Mouse (Mus musculus) inflammation-experienced regulatory T-cells, adult 16 weeks (primary cell): Measurements from ENCODE around the gene Scly. TPM values are rescaled to one million over a fixed set of nuclear protein-coding genes. Genes with fewer than 3 reads are reported as not detected.

Experiments used
- polyA plus RNA-seq: library from polyadenylated mRNA; unstranded; fragments of 100-300 nt; shearing (Covaris generic); gene quantifications from one replicate; pipeline ENCODE4 v1.2.1, GENCODE M21; 2017

Scly gene
- polyA plus RNA-seq = 59.4 TPM

GRCm38 (mm10) chr1:91297799-91298744 is at the start of gene Scly:
Gene Scly (plus strand): TSS chr1:91298338.

GRCm38 (mm10) chr1:91249564-91250414 is 48.3 kb upstream of the Scly start, which contains the start of gene Ube2f:
Gene Ube2f (plus strand): TSS chr1:91250304.

GRCm38 (mm10) chr1:91321760-91322438 is 23.8 kb downstream of the Scly start, which contains the start of gene Espnl:
Gene Espnl (plus strand): TSS chr1:91322075.

GRCm38 (mm10) chr1:91350841-91351240 is 52.7 kb downstream of the Scly start, which contains the start of gene Klhl30:
Gene Klhl30 (plus strand): TSS chr1:91351016.

DNA sequence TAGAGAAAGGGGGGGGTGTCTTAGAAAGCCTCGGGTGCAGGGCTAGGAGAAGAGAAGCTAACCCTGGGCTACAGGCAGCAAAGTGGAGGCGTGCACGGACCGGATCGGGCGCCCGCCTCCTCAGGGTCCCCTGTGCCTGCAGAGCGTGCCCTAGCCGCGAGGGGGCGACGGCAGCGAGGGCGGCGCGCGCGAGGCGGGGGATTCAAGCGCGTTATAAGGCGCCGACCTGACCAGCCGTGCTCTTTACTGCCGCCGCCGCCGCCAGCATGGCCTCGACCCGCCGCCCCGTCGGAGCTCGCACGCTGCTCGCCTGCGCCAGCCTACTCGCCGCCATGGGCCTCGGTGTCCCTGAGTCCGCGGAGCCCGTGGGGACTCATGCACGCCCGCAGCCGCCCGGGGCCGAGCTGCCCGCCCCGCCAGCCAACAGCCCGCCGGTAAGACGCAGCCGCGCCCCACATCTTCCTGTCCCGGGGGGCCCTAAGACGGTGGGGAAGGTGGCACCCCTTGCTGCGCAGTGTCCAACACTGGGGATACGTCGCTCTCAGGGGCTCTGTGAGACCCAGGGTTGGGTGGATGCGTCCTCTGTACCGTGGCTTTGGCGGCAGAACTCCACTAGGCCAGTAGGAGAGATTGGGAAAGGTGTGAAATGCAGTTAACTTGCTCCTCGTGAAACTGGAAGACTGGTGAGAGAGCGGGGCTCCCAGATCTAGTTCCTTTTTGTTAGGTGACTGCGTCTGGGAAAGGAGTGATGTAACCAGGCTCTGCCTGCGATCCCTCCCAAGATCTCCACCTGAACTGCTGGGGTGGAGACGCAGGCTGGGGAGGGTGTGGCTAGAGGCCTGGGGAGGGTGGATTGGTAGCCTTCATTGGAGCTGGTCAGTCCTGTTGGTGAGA is 68.3 kb downstream of the Scly start, which contains the start of gene Erfe:
Erfe (plus strand) TSS at position 216 of the 894 bp plus-strand sequence.

Other genes with a start within 250 kb of the Scly start
- 1.5 TPM for gene Rbm44, start 153.2 kb upstream of the Scly start, polyA plus RNA-seq
- 32.7 TPM for gene Ramp1, start 118.5 kb upstream of the Scly start, polyA plus RNA-seq
- 106 TPM for gene Ube2f, start 48.0 kb upstream of the Scly start, polyA plus RNA-seq
- gene Espnl, start 23.7 kb downstream of the Scly start, polyA plus RNA-seq = not detected
- not detected for gene Klhl30, start 52.7 kb downstream of the Scly start, polyA plus RNA-seq
- gene Erfe, start 68.1 kb downstream of the Scly start, polyA plus RNA-seq = not detected
- gene Ilkap, start 100.5 kb downstream of the Scly start, polyA plus RNA-seq = 51.6 TPM
- gene Hes6, start 115.7 kb downstream of the Scly start, polyA plus RNA-seq = 43.7 TPM
- 4.1 TPM for gene Per2, start 161.0 kb downstream of the Scly start, polyA plus RNA-seq
- gene Traf3ip1, start 196.3 kb downstream of the Scly start, polyA plus RNA-seq = 2.5 TPM
- gene Asb1, start 242.2 kb downstream of the Scly start, polyA plus RNA-seq = 14.9 TPM